Mouse (Mus musculus): ENCODE measurements around the gene Usp16. TPM values are rescaled to one million over a fixed set of nuclear protein-coding genes. Genes with fewer than 3 reads are reported as not detected.

Gene Usp16
- polyA plus RNA-seq, 1 experiment from 2014 or later = 41.5 TPM

GRCm38 (mm10) chr16:87437096-87437495 lies 17.4 kb upstream of the Usp16 start:
- Histone ChIP-seq H3K27ac (ENCODE audit: low read length) (no peak overlapping the region), H3K4me2 (ENCODE audit: low read depth, low read length) (no peak overlapping the region), H3K9ac (ENCODE audit: low read length) (no peak overlapping the region), H3K9me3 (replicated peaks; ENCODE audit: control insufficient read depth, low read length) (no peaks in the 10 kb centered on the region), H3K27me3 (ENCODE audit: control insufficient read depth, insufficient read depth, low read length) (no peaks in the 10 kb centered on the region), H3K36me3 (ENCODE audit: control insufficient read depth, insufficient read depth) (peaks cover 2% of the 10 kb centered on the region), H3K4me1 (ENCODE audit: control insufficient read depth, insufficient read depth, low read length) (peaks cover 14% of the 10 kb centered on the region), H3K4me3 (ENCODE audit: low read length) (no peak overlapping the region)
- 92% methylated on average over 21 of the region's 21 CpGs for WGBS
- ATAC-seq (replicated peaks; ENCODE audit: extremely low read depth, insufficient read depth, low FRiP score) = no peak

- H3K27me3 ChIP-seq (ENCODE audit: control insufficient read depth, insufficient read depth, low read length) = no peaks in the 10 kb centered on the region
- peaks cover 14% of the 10 kb centered on the region for H3K4me1 ChIP-seq (ENCODE audit: control insufficient read depth, insufficient read depth, low read length)
- 87% methylated on average over 8 of the region's 8 CpGs for WGBS
- H3K9me3 ChIP-seq (replicated peaks; ENCODE audit: control insufficient read depth, low read length) = no peaks in the 10 kb centered on the region
- H3K4me3 ChIP-seq (ENCODE audit: low read length) = no peak overlapping the region
- no peak overlapping the region for H3K4me2 ChIP-seq (ENCODE audit: low read depth, low read length)
- H3K9ac ChIP-seq (ENCODE audit: low read length) = no peak overlapping the region
- no peak overlapping the region for H3K27ac ChIP-seq (ENCODE audit: low read length)
- ATAC-seq (replicated peaks; ENCODE audit: extremely low read depth, insufficient read depth, low FRiP score) = no peak
- peaks cover 2% of the 10 kb centered on the region for H3K36me3 ChIP-seq (ENCODE audit: control insufficient read depth, insufficient read depth)
Observed at GRCm38 (mm10) chr16:87438697-87439096, 15.8 kb upstream of the Usp16 start.

GRCm38 (mm10) chr16:87440184-87440686 lies 14.3 kb upstream of the Usp16 start, which contains the start of gene Rwdd2b:
Gene Rwdd2b (minus strand): TSS chr16:87440573.
- peak; percentile 98 for ATAC-seq (replicated peaks; ENCODE audit: extremely low read depth, insufficient read depth, low FRiP score)
- 0 out of 2 replicates have a peak, but pooled peaks cover 2% of the 10 kb centered on the region for H3K36me3 ChIP-seq (ENCODE audit: control insufficient read depth, insufficient read depth)
- peak within 1 kb of the TSS; percentile 94 for H3K27ac ChIP-seq (ENCODE audit: low read length)
- H3K9me3 ChIP-seq (replicated peaks; ENCODE audit: control insufficient read depth, low read length) = no peaks in the 10 kb centered on the region
- H3K4me2 ChIP-seq (ENCODE audit: low read depth, low read length) = peak within 1 kb of the TSS; percentile 79
- H3K27me3 ChIP-seq (ENCODE audit: control insufficient read depth, insufficient read depth, low read length) = no peaks in the 10 kb centered on the region
- H3K9ac ChIP-seq (ENCODE audit: low read length) = peak within 1 kb of the TSS; percentile 99
- under 1% methylated on average over 38 of the region's 38 CpGs for WGBS
- peak within 1 kb of the TSS; percentile 94 for H3K4me3 ChIP-seq (ENCODE audit: low read length)
- H3K4me1 ChIP-seq (ENCODE audit: control insufficient read depth, insufficient read depth, low read length) = peaks cover 14% of the 10 kb centered on the region

GRCm38 (mm10) chr16:87441089-87441488 lies 13.4 kb upstream of the Usp16 start:
- H3K36me3 ChIP-seq (ENCODE audit: control insufficient read depth, insufficient read depth) = 0 out of 2 replicates have a peak, but pooled peaks cover 2% of the 10 kb centered on the region
- peak overlapping the region; percentile 73 for H3K4me2 ChIP-seq (ENCODE audit: low read depth, low read length)
- H3K27ac ChIP-seq (ENCODE audit: low read length) = no peak overlapping the region; the same call in 1 of the 2 replicates
- H3K4me3 ChIP-seq (ENCODE audit: low read length) = peak overlapping the region; percentile 94
- H3K27me3 ChIP-seq (ENCODE audit: control insufficient read depth, insufficient read depth, low read length) = no peaks in the 10 kb centered on the region
- H3K9me3 ChIP-seq (replicated peaks; ENCODE audit: control insufficient read depth, low read length) = no peaks in the 10 kb centered on the region
- no peak for ATAC-seq (replicated peaks; ENCODE audit: extremely low read depth, insufficient read depth, low FRiP score)
- peaks cover 14% of the 10 kb centered on the region for H3K4me1 ChIP-seq (ENCODE audit: control insufficient read depth, insufficient read depth, low read length)
- 22% methylated on average over 9 of the region's 9 CpGs for WGBS
- peak overlapping the region; percentile 99 for H3K9ac ChIP-seq (ENCODE audit: low read length)

GRCm38 (mm10) chr16:87442291-87442690 lies 12.2 kb upstream of the Usp16 start:
- Histone ChIP-seq H3K4me3 (ENCODE audit: low read length) (no peak overlapping the region), H3K9me3 (replicated peaks; ENCODE audit: control insufficient read depth, low read length) (no peaks in the 10 kb centered on the region), H3K9ac (ENCODE audit: low read length) (no peak overlapping the region), H3K27me3 (ENCODE audit: control insufficient read depth, insufficient read depth, low read length) (no peaks in the 10 kb centered on the region), H3K27ac (ENCODE audit: low read length) (no peak overlapping the region), H3K36me3 (ENCODE audit: control insufficient read depth, insufficient read depth) (no peaks in the 10 kb centered on the region), H3K4me1 (ENCODE audit: control insufficient read depth, insufficient read depth, low read length) (peaks cover 14% of the 10 kb centered on the region), H3K4me2 (ENCODE audit: low read depth, low read length) (no peak overlapping the region)
- ATAC-seq (replicated peaks; ENCODE audit: extremely low read depth, insufficient read depth, low FRiP score) = no peak
- 43% methylated on average over 5 of the region's 5 CpGs for whole genome bisulfite sequencing

GRCm38 (mm10) chr16:87443245-87443644 lies 11.3 kb upstream of the Usp16 start:
- Histone ChIP-seq H3K9ac (ENCODE audit: low read length) (no peak overlapping the region), H3K9me3 (replicated peaks; ENCODE audit: control insufficient read depth, low read length) (no peaks in the 10 kb centered on the region), H3K4me3 (ENCODE audit: low read length) (no peak overlapping the region), H3K4me1 (ENCODE audit: control insufficient read depth, insufficient read depth, low read length) (peaks cover 14% of the 10 kb centered on the region), H3K36me3 (ENCODE audit: control insufficient read depth, insufficient read depth) (no peaks in the 10 kb centered on the region), H3K27me3 (ENCODE audit: control insufficient read depth, insufficient read depth, low read length) (no peaks in the 10 kb centered on the region), H3K4me2 (ENCODE audit: low read depth, low read length) (no peak overlapping the region), H3K27ac (ENCODE audit: low read length) (no peak overlapping the region)
- no peak for ATAC-seq (replicated peaks; ENCODE audit: extremely low read depth, insufficient read depth, low FRiP score)

- Histone ChIP-seq H3K9ac (ENCODE audit: low read length) (no peak overlapping the region), H3K36me3 (ENCODE audit: control insufficient read depth, insufficient read depth) (no peaks in the 10 kb centered on the region), H3K4me1 (ENCODE audit: control insufficient read depth, insufficient read depth, low read length) (peaks cover 14% of the 10 kb centered on the region), H3K9me3 (replicated peaks; ENCODE audit: control insufficient read depth, low read length) (no peaks in the 10 kb centered on the region), H3K4me2 (ENCODE audit: low read depth, low read length) (no peak overlapping the region), H3K27ac (ENCODE audit: low read length) (no peak overlapping the region), H3K27me3 (ENCODE audit: control insufficient read depth, insufficient read depth, low read length) (no peaks in the 10 kb centered on the region), H3K4me3 (ENCODE audit: low read length) (no peak overlapping the region)
- WGBS = 45% methylated on average over 1 of the region's 1 CpGs
- ATAC-seq (replicated peaks; ENCODE audit: extremely low read depth, insufficient read depth, low FRiP score) = no peak
Observed at GRCm38 (mm10) chr16:87444071-87444470, 10.4 kb upstream of the Usp16 start.

GRCm38 (mm10) chr16:87445110-87445509 lies 9.4 kb upstream of the Usp16 start:
- Histone ChIP-seq H3K9me3 (replicated peaks; ENCODE audit: control insufficient read depth, low read length) (no peaks in the 10 kb centered on the region), H3K27ac (ENCODE audit: low read length) (no peak overlapping the region), H3K4me1 (ENCODE audit: control insufficient read depth, insufficient read depth, low read length) (peaks cover 8% of the 10 kb centered on the region), H3K27me3 (ENCODE audit: control insufficient read depth, insufficient read depth, low read length) (no peaks in the 10 kb centered on the region), H3K4me2 (ENCODE audit: low read depth, low read length) (no peak overlapping the region), H3K4me3 (ENCODE audit: low read length) (no peak overlapping the region), H3K36me3 (ENCODE audit: control insufficient read depth, insufficient read depth) (no peaks in the 10 kb centered on the region), H3K9ac (ENCODE audit: low read length) (no peak overlapping the region)
- ATAC-seq (replicated peaks; ENCODE audit: extremely low read depth, insufficient read depth, low FRiP score) = no peak

- Histone ChIP-seq H3K9ac (ENCODE audit: low read length) (no peak overlapping the region), H3K4me2 (ENCODE audit: low read depth, low read length) (no peak overlapping the region), H3K27ac (ENCODE audit: low read length) (no peak overlapping the region), H3K27me3 (ENCODE audit: control insufficient read depth, insufficient read depth, low read length) (no peaks in the 10 kb centered on the region), H3K4me3 (ENCODE audit: low read length) (no peak overlapping the region), H3K4me1 (ENCODE audit: control insufficient read depth, insufficient read depth, low read length) (peaks cover 8% of the 10 kb centered on the region), H3K36me3 (ENCODE audit: control insufficient read depth, insufficient read depth) (no peaks in the 10 kb centered on the region), H3K9me3 (replicated peaks; ENCODE audit: control insufficient read depth, low read length) (no peaks in the 10 kb centered on the region)
- ATAC-seq (replicated peaks; ENCODE audit: extremely low read depth, insufficient read depth, low FRiP score) = no peak
- WGBS = 91% methylated on average over 3 of the region's 3 CpGs
Observed at GRCm38 (mm10) chr16:87445528-87445927, 9.0 kb upstream of the Usp16 start.
